Mouse (Mus musculus) testis, postnatal 14 days (tissue): ENCODE measurements around the gene Olfr1115.
"Not testable (repeated sequence)": the region's sequence is repeated elsewhere in the genome, so short reads cannot be mapped to it uniquely, and the experiment has no call there.

ENCODE experiments used
- DNase-seq: peaks from one replicate; pipeline ENCODE4 v3.0.0; 2021; ENCODE audit warnings: low spot score

Gene Olfr1115

DNA sequence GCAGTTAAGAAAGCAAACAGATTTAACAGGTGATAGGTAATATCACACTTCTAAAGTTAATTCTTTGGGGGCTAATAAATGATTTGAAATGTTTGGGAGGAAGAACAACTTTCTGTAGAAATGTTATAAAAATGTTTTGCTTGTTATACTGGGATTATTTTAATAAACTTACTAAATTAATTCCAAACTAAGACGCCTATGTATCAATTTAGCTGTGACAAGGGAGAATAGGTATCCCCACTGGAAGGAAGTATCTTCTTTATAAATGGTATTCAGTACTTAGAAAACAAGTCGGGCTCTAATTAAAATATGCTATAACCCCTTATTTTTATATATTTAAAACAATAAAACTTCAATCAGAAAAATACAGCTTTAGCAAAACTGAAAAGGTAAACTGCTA lies at the start of gene Olfr1115:
TSS of gene Olfr1115 (plus strand) at position 301 of the 400 bp plus-strand sequence.
- DNase-seq: no peak

DNA sequence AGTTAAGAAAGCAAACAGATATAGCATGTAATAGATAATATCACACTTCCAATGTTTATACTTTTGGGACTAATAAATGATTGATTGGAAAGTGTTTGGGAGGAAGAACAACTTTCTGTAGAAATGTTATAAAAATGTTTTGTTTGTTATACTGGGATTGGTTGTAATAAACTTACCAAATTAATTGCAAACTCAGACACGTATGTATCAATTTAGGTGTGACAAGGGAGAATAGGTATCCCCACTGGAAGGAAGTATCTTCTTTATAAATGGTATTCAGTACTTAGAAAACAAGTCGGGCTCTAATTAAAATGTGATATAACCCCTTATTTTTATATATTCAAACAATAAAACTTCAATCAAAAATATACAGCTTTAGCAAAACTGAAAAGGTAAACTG lies 39.1 kb upstream of the Olfr1115 start, which contains the start of gene Olfr1113:
TSS of gene Olfr1113 (plus strand) at position 301 of the 400 bp plus-strand sequence.
- no peak for DNase-seq

DNA sequence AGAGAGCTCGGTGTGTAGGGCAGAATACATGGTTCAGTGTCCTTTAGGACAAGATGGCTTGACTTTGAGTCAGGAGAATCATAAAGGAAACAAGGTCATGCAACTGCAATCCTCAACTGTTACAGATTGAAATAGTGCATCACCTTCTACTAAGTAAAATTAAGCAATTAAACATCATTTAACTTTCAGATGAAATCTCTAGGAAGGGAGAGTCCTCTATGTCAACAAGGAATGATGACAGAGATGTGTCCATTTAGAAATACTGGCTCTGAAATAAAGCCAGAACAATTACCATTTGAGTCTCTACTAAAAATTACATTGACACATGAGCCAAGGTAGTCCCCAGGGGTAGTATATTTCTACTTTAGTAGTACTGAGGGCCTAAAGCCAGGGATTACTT lies 19.4 kb downstream of the Olfr1115 start, which contains the start of gene Olfr1116:
TSS of gene Olfr1116 (plus strand) at position 301 of the 400 bp plus-strand sequence.
- no peak for DNase-seq

DNA sequence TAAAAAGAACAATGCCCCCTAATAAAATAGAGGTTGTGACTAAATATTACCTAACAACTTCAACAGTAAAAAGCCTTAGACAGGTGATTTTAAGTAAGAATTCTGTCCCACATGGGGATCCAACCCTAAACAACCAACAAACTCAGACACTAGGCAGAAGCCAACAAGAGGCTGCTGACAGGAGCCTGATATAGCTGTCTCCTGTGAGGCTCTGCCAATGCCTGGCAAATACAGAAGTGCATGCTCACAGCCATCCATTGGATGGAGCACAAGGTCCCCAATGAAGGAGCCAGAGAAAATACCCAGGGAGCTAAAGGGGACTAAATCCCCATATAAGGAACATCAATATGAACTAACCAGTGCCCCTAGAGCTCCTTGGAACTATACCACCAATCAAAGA lies 46.2 kb downstream of the Olfr1115 start:
- not testable (repeated sequence) for DNase-seq
